17 mouse cellular contexts compared by ENCODE assay signal in genomic region chr4:139227923-139228322, GRCm38 (mm10). TPM values are rescaled to one million over a fixed set of nuclear protein-coding genes. Genes with fewer than 3 reads are reported as not detected.
DNase-seq lines count a peak whose midpoint lies in the region; ATAC-seq and TF ChIP-seq lines count a peak whose summit lies in the region.
"Had no signal": no experiment of that assay in that cellular context is flagged by ENCODE, and none has a peak within 500 bp of the region (broad histone marks: within the 10 kb centered on the region; RNA-seq: fewer than 3 reads in every experiment).

No protein-coding gene starts in this region.

- intact Hi-C loops in heart, adult 2 months (cut with DNase I) = no loop called here

- peaks cover 18% of the 10 kb centered on the region for H3K36me3 ChIP-seq in heart, adult 2 months (ENCODE audit: control insufficient read depth, insufficient read depth, low read length)
- peaks cover 13% of the 10 kb centered on the region for H3K36me3 ChIP-seq in kidney, embryonic 15.5 days
- H3K36me3 ChIP-seq in limb, embryonic 12.5 days = peaks cover 32% of the 10 kb centered on the region
- H3K36me3 ChIP-seq in liver, embryonic 12.5 days = peaks cover 41% of the 10 kb centered on the region

- TF ChIP-seq POLR2A in heart, adult 2 months (IDR thresholded peaks at IDR 0.05; ENCODE audit: insufficient read depth, low read depth, low read length) = no peak

- no peak for TF ChIP-seq CTCF in heart, adult 2 months (IDR thresholded peaks at IDR 0.05)

- ATAC-seq in kidney, embryonic 15.5 days (replicated peaks; ENCODE audit: low FRiP score) = no peak
- ATAC-seq in limb, embryonic 12.5 days (ENCODE audit: insufficient number of reproducible peaks, insufficient read depth, low FRiP score, low TSS enrichment, low read depth) = no peak
- ATAC-seq in liver, embryonic 12.5 days = no peak
- ATAC-seq: hindbrain, postnatal 0 days; midbrain, embryonic 16.5 days had no signal

- no peaks in the 10 kb centered on the region for H3K9me3 ChIP-seq in kidney, embryonic 15.5 days (replicated peaks)
- no peaks in the 10 kb centered on the region for H3K9me3 ChIP-seq in limb, embryonic 12.5 days
- no peaks in the 10 kb centered on the region for H3K9me3 ChIP-seq in liver, embryonic 12.5 days (replicated peaks)
- H3K9me3 ChIP-seq: embryonic facial prominence, embryonic 12.5 days had no signal

- TF ChIP-seq EP300 in heart, adult 2 months (IDR thresholded peaks at IDR 0.05; ENCODE audit: insufficient read depth, low read depth, low read length) = no peak

- peaks cover 56% of the 10 kb centered on the region for H3K4me1 ChIP-seq in heart, adult 2 months (ENCODE audit: control insufficient read depth, insufficient read depth, low read length)
- peaks cover 71% of the 10 kb centered on the region for H3K4me1 ChIP-seq in kidney, embryonic 15.5 days
- H3K4me1 ChIP-seq in limb, embryonic 12.5 days (replicated peaks) = peaks cover 70% of the 10 kb centered on the region
- peaks cover 66% of the 10 kb centered on the region for H3K4me1 ChIP-seq in liver, embryonic 12.5 days

- H3K79me2 ChIP-seq in heart, adult 2 months (replicated peaks; ENCODE audit: control insufficient read depth, insufficient read depth, low read length) = peaks cover 17% of the 10 kb centered on the region

- H3K27ac ChIP-seq in heart, adult 2 months = peak overlapping the region; percentile 44
- H3K27ac ChIP-seq in kidney, embryonic 15.5 days = peak overlapping the region; percentile 9; the same call in 1 of the 2 replicates
- no peak overlapping the region for H3K27ac ChIP-seq in limb, embryonic 12.5 days
- H3K27ac ChIP-seq in liver, embryonic 12.5 days = no peak overlapping the region
- H3K27ac ChIP-seq: embryonic facial prominence, embryonic 12.5 days; hindbrain, postnatal 0 days; left cerebral cortex, adult 2 months had no signal

- H3K4me2 ChIP-seq in kidney, embryonic 15.5 days = no peak overlapping the region
- no peak overlapping the region for H3K4me2 ChIP-seq in limb, embryonic 12.5 days
- H3K4me2 ChIP-seq in liver, embryonic 12.5 days = no peak overlapping the region
- H3K4me2 ChIP-seq: embryonic facial prominence, embryonic 12.5 days had no signal

- no peaks in the 10 kb centered on the region for H3K27me3 ChIP-seq in heart, adult 2 months (ENCODE audit: control insufficient read depth, insufficient read depth, low read length)
- H3K27me3 ChIP-seq in kidney, embryonic 15.5 days = no peaks in the 10 kb centered on the region
- H3K27me3 ChIP-seq in limb, embryonic 12.5 days = no peaks in the 10 kb centered on the region
- no peaks in the 10 kb centered on the region for H3K27me3 ChIP-seq in liver, embryonic 12.5 days (replicated peaks)
- H3K27me3 ChIP-seq: embryonic facial prominence, embryonic 12.5 days had no signal

- no peak overlapping the region for H3K9ac ChIP-seq in heart, adult 2 months (ENCODE audit: low read depth, low read length)
- no peak overlapping the region for H3K9ac ChIP-seq in kidney, embryonic 15.5 days
- H3K9ac ChIP-seq in limb, embryonic 12.5 days (replicated peaks) = 0 out of 2 replicates have a peak overlapping the region, but pooled peaks have one; percentile 23
- no peak overlapping the region for H3K9ac ChIP-seq in liver, embryonic 12.5 days
- H3K9ac ChIP-seq: embryonic facial prominence, embryonic 12.5 days had no signal

- DNase-seq in heart, adult 2 months = no peak
- DNase-seq in heart, postnatal 4 days = no peak
- DNase-seq in kidney, adult 9 months = no peak
- peak; percentile 58 for DNase-seq in adrenal gland, postnatal 14 days
- no peak for DNase-seq in cerebellum, adult 11 months
- DNase-seq: cerebellum, adult 11-12 months; kidney, adult 18-20 months; lung, adult 2 months; right cerebral cortex, postnatal 25 days; thymus, adult 2 months had no signal

- no peak overlapping the region for H3K4me3 ChIP-seq in heart, adult 2 months
- H3K4me3 ChIP-seq in kidney, embryonic 15.5 days (replicated peaks) = no peak overlapping the region
- no peak overlapping the region for H3K4me3 ChIP-seq in limb, embryonic 12.5 days (replicated peaks)
- no peak overlapping the region for H3K4me3 ChIP-seq in liver, embryonic 12.5 days
- H3K4me3 ChIP-seq: embryonic facial prominence, embryonic 12.5 days; left cerebral cortex, adult 2 months had no signal

- WGBS in heart, adult 2 months = 36% methylated on average over 7 of the region's 7 CpGs
- 74% methylated on average over 7 of the region's 7 CpGs for WGBS in kidney, embryonic 15.5 days
- WGBS in limb, embryonic 12.5 days = 80% methylated on average over 7 of the region's 7 CpGs
- 68% methylated on average over 7 of the region's 7 CpGs for WGBS in liver, embryonic 12.5 days (ENCODE audit: insufficient replicate concordance)

RNA-seq across cellular contexts. Expression of gene Capzb, which starts 35.2 kb away (rescaled TPM):
- total RNA-seq in heart, adult 2 months (2021) = 100 to 1,000 TPM; 342 to 392 TPM
- 160 and 191 TPM in 2 replicates for polyA plus RNA-seq in heart, adult 2 months (2012; rRNA removed)
- 100 to 1,000 TPM; 423 to 429 TPM for total RNA-seq in heart, postnatal 4 days (2021)
- 392 and 395 TPM in 2 replicates for polyA plus RNA-seq in kidney, embryonic 15.5 days (2015; fragmentation: Nextera tagmentation; extraction: Ambion mirVana)
- 316 and 319 TPM in 2 replicates for total RNA-seq in adrenal gland, postnatal 14 days (2021)
- 386 and 390 TPM in 2 replicates for polyA plus RNA-seq in limb, embryonic 12.5 days (2016; fragmentation: Nextera tagmentation; extraction: Ambion mirVana)
- polyA plus RNA-seq in liver, embryonic 12.5 days (2016; fragmentation: Nextera tagmentation; extraction: Ambion mirVana) = 208 and 209 TPM in 2 replicates

Comparison
In these comparisons a context has a peak if more than half of its experiments do, and no peak if none do; other contexts are left out.
1. H3K27ac ChIP-seq: peak in heart, adult 2 months (single experiment) and kidney, embryonic 15.5 days (single experiment); none in limb, embryonic 12.5 days (single experiment) and liver, embryonic 12.5 days (single experiment).